Comparison of ENCODE assay signal across 9 mouse cellular contexts in the genomic region with DNA sequence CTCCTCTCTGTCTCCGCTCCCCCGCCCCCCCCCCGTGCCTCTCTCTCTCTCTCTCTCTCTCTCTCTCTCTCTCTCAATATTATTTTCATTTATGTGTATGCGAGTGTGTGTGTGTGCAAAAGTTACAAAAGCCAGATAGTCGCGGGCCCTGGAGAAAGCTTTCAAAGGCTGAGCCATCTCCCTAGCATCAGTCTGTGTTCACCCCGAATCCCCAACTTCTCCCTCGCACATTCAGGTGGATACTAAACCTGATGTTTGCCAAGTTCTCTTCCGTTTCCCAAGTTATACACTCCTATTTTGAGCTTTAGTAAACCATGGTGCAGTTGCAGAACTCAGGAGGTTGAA. TPM values are rescaled to one million over a fixed set of nuclear protein-coding genes. Genes with fewer than 3 reads are reported as not detected.
DNase-seq lines count a peak whose midpoint lies in the region; ATAC-seq lines count a peak whose summit lies in the region.
"Had no signal": no experiment of that assay in that cellular context is flagged by ENCODE, and none has a peak within 500 bp of the region (broad histone marks: within the 10 kb centered on the region; RNA-seq: fewer than 3 reads in every experiment).

No protein-coding gene starts in this region.

- no peaks in the 10 kb centered on the region for H3K4me1 ChIP-seq in kidney, embryonic 14.5 days (ENCODE audit: control insufficient read depth, insufficient read depth, low read length)
- peaks cover 6% of the 10 kb centered on the region for H3K4me1 ChIP-seq in hindbrain, embryonic 16.5 days (ENCODE audit: control insufficient read depth, insufficient read depth, low read depth, low read length)
- H3K4me1 ChIP-seq in midbrain, embryonic 15.5 days: peaks cover 9% of the 10 kb centered on the region

- no peaks in the 10 kb centered on the region for H3K27me3 ChIP-seq in kidney, embryonic 14.5 days (ENCODE audit: control insufficient read depth, insufficient read depth, low read length)
- H3K27me3 ChIP-seq in hindbrain, embryonic 16.5 days (replicated peaks; ENCODE audit: control insufficient read depth, insufficient read depth, low read length): no peaks in the 10 kb centered on the region
- H3K27me3 ChIP-seq in midbrain, embryonic 15.5 days (replicated peaks): no peaks in the 10 kb centered on the region
- H3K27me3 ChIP-seq: Patski had no signal

- H3K36me3 ChIP-seq in kidney, embryonic 14.5 days (ENCODE audit: control insufficient read depth, insufficient read depth, low read length): no peaks in the 10 kb centered on the region
- no peaks in the 10 kb centered on the region for H3K36me3 ChIP-seq in hindbrain, embryonic 16.5 days (ENCODE audit: control insufficient read depth, insufficient read depth, low read length)
- H3K36me3 ChIP-seq in midbrain, embryonic 15.5 days (replicated peaks): no peaks in the 10 kb centered on the region

- peak overlapping the region; percentile 48 for H3K4me2 ChIP-seq in kidney, embryonic 14.5 days (replicated peaks; ENCODE audit: low read depth, low read length)
- H3K4me2 ChIP-seq in hindbrain, embryonic 16.5 days (ENCODE audit: low read length): peak overlapping the region; percentile 88
- peak overlapping the region; percentile 60 for H3K4me2 ChIP-seq in midbrain, embryonic 15.5 days

- H3K9me3 ChIP-seq in kidney, embryonic 14.5 days (ENCODE audit: control insufficient read depth, low read length): no peaks in the 10 kb centered on the region
- H3K9me3 ChIP-seq in hindbrain, embryonic 16.5 days (ENCODE audit: control insufficient read depth, low read length): no peaks in the 10 kb centered on the region
- H3K9me3 ChIP-seq in midbrain, embryonic 15.5 days: no peaks in the 10 kb centered on the region

- no peak overlapping the region for H3K27ac ChIP-seq in kidney, embryonic 14.5 days (ENCODE audit: low read depth, low read length)
- H3K27ac ChIP-seq in hindbrain, embryonic 16.5 days (ENCODE audit: low read depth, low read length): no peak overlapping the region
- H3K27ac ChIP-seq in midbrain, embryonic 15.5 days: no peak overlapping the region

- no peak for DNase-seq in kidney, adult 11 months
- peak; percentile 14 for DNase-seq in embryo, embryonic 9.5 days (ENCODE audit: extremely low spot score)
- no peak for DNase-seq in retina, postnatal 1 day
- no peak for DNase-seq in right cerebral cortex, adult 18-20 months
- DNase-seq in yolk sac, embryonic 10.5 days (ENCODE audit: low spot score): no peak

- no peak for ATAC-seq in kidney, embryonic 14.5 days (ENCODE audit: low FRiP score, low TSS enrichment)
- peak; percentile 48 for ATAC-seq in hindbrain, embryonic 16.5 days
- peak; percentile 70 for ATAC-seq in midbrain, embryonic 15.5 days (replicated peaks)

- peak overlapping the region; percentile 40; the same call in 1 of the 2 replicates for H3K9ac ChIP-seq in kidney, embryonic 14.5 days (ENCODE audit: low read depth, low read length)
- H3K9ac ChIP-seq in hindbrain, embryonic 16.5 days (ENCODE audit: low read depth, low read length): peak overlapping the region; percentile 59
- peak overlapping the region; percentile 37; the same call in 1 of the 2 replicates for H3K9ac ChIP-seq in midbrain, embryonic 15.5 days

- H3K4me3 ChIP-seq in kidney, embryonic 14.5 days (ENCODE audit: low read length): peak overlapping the region; percentile 40
- peak overlapping the region; percentile 51 for H3K4me3 ChIP-seq in hindbrain, embryonic 16.5 days (ENCODE audit: low read length)
- peak overlapping the region; percentile 39 for H3K4me3 ChIP-seq in midbrain, embryonic 15.5 days

- 21% methylated on average over 7 of the region's 9 CpGs for WGBS in kidney, embryonic 14.5 days
- 25% methylated on average over 7 of the region's 9 CpGs for WGBS in hindbrain, embryonic 16.5 days
- WGBS in midbrain, embryonic 15.5 days: 14% methylated on average over 7 of the region's 9 CpGs

RNA-seq across cellular contexts. Expression of gene Efhb, which starts 0.3 kb away (rescaled TPM):
- polyA plus RNA-seq in kidney, embryonic 14.5 days (2014; fragmentation: Nextera tagmentation; extraction: Ambion mirVana): 0.17 and 0.18 TPM in 2 replicates
- polyA plus RNA-seq in hindbrain, embryonic 16.5 days (2015; fragmentation: Nextera tagmentation; extraction: Ambion mirVana): 0.80 and 1.3 TPM in 2 replicates
- polyA plus RNA-seq in midbrain, embryonic 15.5 days (2015; fragmentation: Nextera tagmentation; extraction: Ambion mirVana): 1.0 and 1.2 TPM in 2 replicates

RNA-seq across cellular contexts. Expression of gene Rab5a, which starts 15.6 kb away (rescaled TPM):
- 66.0 and 90.0 TPM in 2 replicates for polyA plus RNA-seq in kidney, embryonic 14.5 days (2014; fragmentation: Nextera tagmentation; extraction: Ambion mirVana)
- polyA plus RNA-seq in hindbrain, embryonic 16.5 days (2015; fragmentation: Nextera tagmentation; extraction: Ambion mirVana): 103 and 111 TPM in 2 replicates
- polyA plus RNA-seq in midbrain, embryonic 15.5 days (2015; fragmentation: Nextera tagmentation; extraction: Ambion mirVana): 104 and 110 TPM in 2 replicates
